ENCODE assay signal across 10 mouse cellular contexts in genomic region chr17:72938026-72938795, GRCm38 (mm10). TPM values are rescaled to one million over a fixed set of nuclear protein-coding genes. Genes with fewer than 3 reads are reported as not detected.
DNase-seq lines count a peak whose midpoint lies in the region; ATAC-seq lines count a peak whose summit lies in the region.
"Had no signal": no experiment of that assay in that cellular context is flagged by ENCODE, and none has a peak within 500 bp of the region (broad histone marks: within the 10 kb centered on the region; RNA-seq: fewer than 3 reads in every experiment).

No protein-coding gene starts in this region.

- peaks cover 28% of the 10 kb centered on the region for H3K36me3 ChIP-seq in lung, embryonic 16.5 days (ENCODE audit: control insufficient read depth, insufficient read depth, low read length)
- peaks cover 48% of the 10 kb centered on the region for H3K36me3 ChIP-seq in forebrain, embryonic 10.5 days (replicated peaks)
- peaks cover 14% of the 10 kb centered on the region for H3K36me3 ChIP-seq in forebrain, embryonic 16.5 days (ENCODE audit: control insufficient read depth, insufficient read depth)

- H3K4me2 ChIP-seq in lung, embryonic 16.5 days (ENCODE audit: low read depth, low read length) = no peak overlapping the region
- H3K4me2 ChIP-seq in forebrain, embryonic 16.5 days (ENCODE audit: low read length) = no peak overlapping the region

- intact Hi-C loops in gastrocnemius, postnatal 14 days (cut with DNase I; ENCODE audit: low total_unique reads) = no loop called here

- ATAC-seq in lung, embryonic 16.5 days (ENCODE audit: low read depth) = peak; percentile 29
- ATAC-seq in forebrain, embryonic 16.5 days = no peak

- peak; percentile 29 to 34 for DNase-seq in kidney, postnatal 4 days
- DNase-seq in kidney, postnatal 14 days = no peak
- DNase-seq in ZHBTc4 (ENCODE audit: low read depth, low spot score) = peak; percentile 22
- DNase-seq in gastrocnemius, postnatal 14 days = peak; percentile 74
- no peak for DNase-seq in testis, postnatal 10 days (ENCODE audit: low spot score)
- no peak for DNase-seq in forebrain, embryonic 10.5 days (ENCODE audit: extremely low spot score, low spot score)
- DNase-seq: forebrain, postnatal 0 days; kidney, postnatal 36 days had no signal

- no peaks in the 10 kb centered on the region for H3K9me3 ChIP-seq in lung, embryonic 16.5 days (ENCODE audit: control insufficient read depth, low read length)
- H3K9me3 ChIP-seq in forebrain, embryonic 10.5 days = peaks cover 9% of the 10 kb centered on the region; the same call in 1 of the 2 replicates
- no peaks in the 10 kb centered on the region for H3K9me3 ChIP-seq in forebrain, embryonic 16.5 days (ENCODE audit: control insufficient read depth, low read length)

- H3K9ac ChIP-seq in lung, embryonic 16.5 days (ENCODE audit: low read length) = no peak overlapping the region
- no peak overlapping the region for H3K9ac ChIP-seq in forebrain, embryonic 16.5 days (replicated peaks; ENCODE audit: low read depth, low read length)
- H3K9ac ChIP-seq: forebrain, postnatal 0 days had no signal

- H3K4me1 ChIP-seq in lung, embryonic 16.5 days (replicated peaks; ENCODE audit: control insufficient read depth, insufficient read depth, low read length) = peaks cover 59% of the 10 kb centered on the region
- H3K4me1 ChIP-seq in forebrain, embryonic 10.5 days = peaks cover 15% of the 10 kb centered on the region
- H3K4me1 ChIP-seq in forebrain, embryonic 16.5 days (replicated peaks; ENCODE audit: control insufficient read depth, insufficient read depth, low read length) = no peaks in the 10 kb centered on the region

- no peak overlapping the region for H3K4me3 ChIP-seq in lung, embryonic 16.5 days (ENCODE audit: low read length)
- no peak overlapping the region for H3K4me3 ChIP-seq in forebrain, embryonic 10.5 days
- no peak overlapping the region for H3K4me3 ChIP-seq in forebrain, embryonic 16.5 days (replicated peaks; ENCODE audit: low read length)

- H3K27ac ChIP-seq in lung, embryonic 16.5 days (ENCODE audit: low read length) = peak overlapping the region; percentile 47
- no peak overlapping the region for H3K27ac ChIP-seq in forebrain, embryonic 10.5 days
- H3K27ac ChIP-seq in forebrain, embryonic 16.5 days (ENCODE audit: low read length) = no peak overlapping the region

- 53% methylated on average over 11 of the region's 11 CpGs for WGBS in lung, embryonic 16.5 days
- WGBS in forebrain, embryonic 10.5 days = 90% methylated on average over 11 of the region's 11 CpGs
- 86% methylated on average over 11 of the region's 11 CpGs for WGBS in forebrain, embryonic 16.5 days

- H3K27me3 ChIP-seq in lung, embryonic 16.5 days (ENCODE audit: control insufficient read depth, insufficient read depth, low read depth, low read length) = no peaks in the 10 kb centered on the region
- H3K27me3 ChIP-seq in forebrain, embryonic 10.5 days (ENCODE audit: poor library complexity, severe bottlenecking) = no peaks in the 10 kb centered on the region
- no peaks in the 10 kb centered on the region for H3K27me3 ChIP-seq in forebrain, embryonic 16.5 days (replicated peaks; ENCODE audit: control insufficient read depth, insufficient read depth, low read length)

RNA-seq across cellular contexts. Expression of gene Lbh, which starts 20.1 kb away (rescaled TPM):
- 10 to 100 TPM; 11.6 to 16.6 TPM for total RNA-seq in gastrocnemius, postnatal 14 days (2021)
- polyA plus RNA-seq in lung, embryonic 16.5 days (2015; fragmentation: Nextera tagmentation; extraction: Ambion mirVana) = 8.8 and 9.7 TPM in 2 replicates
- polyA plus RNA-seq in forebrain, embryonic 10.5 days (2016; fragmentation: Nextera tagmentation; extraction: Ambion mirVana) = 1.3 and 1.8 TPM in 2 replicates
- polyA plus RNA-seq in forebrain, embryonic 16.5 days (2015; fragmentation: Nextera tagmentation; extraction: Ambion mirVana) = 4.3 TPM in 2 replicates

Comparison
In these comparisons a context has a peak if more than half of its experiments do, and no peak if none do; other contexts are left out.
1. DNase-seq: peak in kidney, postnatal 4 days (2 of 2), ZHBTc4 (single experiment) and gastrocnemius, postnatal 14 days (single experiment); none in kidney, postnatal 14 days (single experiment), testis, postnatal 10 days (single experiment) and forebrain, embryonic 10.5 days (single experiment).